Mouse (Mus musculus) urinary bladder, postnatal 4 days (tissue): Measurements from ENCODE around the gene Ctnna3.
"Not testable (repeated sequence)": the region's sequence is repeated elsewhere in the genome, so short reads cannot be mapped to it uniquely, and the experiment has no call there.

Source experiments
- DNase-seq, 2 experiments: peaks; one replicate each; pipeline ENCODE4 v3.0.0; 2021 to 2022; ENCODE audit warnings: low spot score in 2 of 2

Gene Ctnna3

DNA sequence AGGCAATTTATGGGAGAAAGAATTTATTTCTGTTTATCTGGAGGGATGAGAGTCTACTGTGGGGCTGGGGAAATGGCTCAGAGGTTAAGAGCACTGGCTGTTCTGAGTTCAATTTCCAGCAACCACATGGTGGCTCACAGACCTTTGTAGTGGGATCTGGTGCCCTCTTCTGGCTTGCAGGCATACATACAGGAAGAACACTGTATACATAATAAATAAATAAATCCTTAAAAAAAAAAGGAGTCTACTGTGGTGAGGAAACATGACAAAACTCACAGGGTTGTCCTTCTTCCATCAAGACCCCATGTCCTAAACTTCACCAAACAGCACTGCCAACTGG is 5.5 kb upstream of the Ctnna3 start:
- DNase-seq: no peak

DNA sequence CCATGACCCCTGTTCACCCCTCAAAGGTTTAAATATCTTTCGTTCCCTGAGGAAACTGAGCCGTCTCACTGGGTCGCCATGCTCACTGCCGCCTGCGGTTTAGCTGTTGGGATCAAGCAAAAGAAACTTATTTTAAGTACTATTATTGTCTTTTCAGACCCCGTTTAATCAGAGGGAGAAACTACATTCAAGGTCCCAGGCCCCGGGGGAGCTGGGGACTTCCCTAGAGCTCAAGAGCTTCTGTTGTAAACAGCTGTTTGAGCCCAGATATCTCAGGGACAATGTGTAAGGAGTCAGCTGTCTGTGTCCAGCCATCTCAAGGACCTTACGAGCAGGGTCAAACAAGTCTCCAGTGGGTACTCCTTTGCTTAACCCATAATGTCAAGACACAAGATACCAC is 2.8 kb upstream of the Ctnna3 start:
- no peak for DNase-seq

GRCm38 (mm10) chr10:63428243-63429022 is 1.5 kb upstream of the Ctnna3 start:
- no peak for DNase-seq

DNA sequence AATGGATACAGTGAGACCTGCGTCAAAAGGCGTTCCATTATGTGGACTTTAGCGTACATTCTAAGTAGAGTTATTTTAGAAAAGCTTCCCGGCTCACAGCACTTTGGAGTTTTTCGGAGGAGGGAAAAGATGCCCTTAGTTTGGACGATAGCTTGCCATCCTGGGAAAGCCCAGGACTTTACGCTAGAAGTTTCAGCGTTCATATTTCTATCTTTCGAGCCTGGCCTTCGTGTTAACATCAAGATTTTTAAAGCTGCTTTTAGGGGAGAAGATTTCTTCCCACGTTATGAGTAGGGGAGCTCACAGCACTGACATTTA is 916 bp upstream of the Ctnna3 start:
- DNase-seq: no peak

DNA sequence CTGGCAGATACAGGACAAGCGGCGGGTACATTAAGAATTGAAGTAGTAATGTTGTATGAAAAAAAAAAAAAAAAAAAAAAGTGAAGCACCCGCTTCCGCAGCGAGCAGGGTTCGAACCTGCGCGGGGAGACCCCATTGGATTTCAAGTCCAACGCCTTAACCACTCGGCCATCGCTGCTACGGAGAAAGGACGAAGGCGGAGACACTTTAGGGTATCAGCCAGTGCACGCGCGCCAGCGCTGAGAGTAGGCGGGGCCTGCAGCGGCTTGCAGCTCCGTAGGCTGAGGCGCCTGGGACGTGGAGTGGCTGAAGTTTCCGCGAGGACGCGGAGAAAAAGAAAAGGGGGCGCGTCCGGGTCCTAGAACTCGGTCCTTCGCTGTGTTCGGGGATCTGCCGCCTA is 518 bp upstream of the Ctnna3 start:
- peak; percentile 100 for DNase-seq

DNA sequence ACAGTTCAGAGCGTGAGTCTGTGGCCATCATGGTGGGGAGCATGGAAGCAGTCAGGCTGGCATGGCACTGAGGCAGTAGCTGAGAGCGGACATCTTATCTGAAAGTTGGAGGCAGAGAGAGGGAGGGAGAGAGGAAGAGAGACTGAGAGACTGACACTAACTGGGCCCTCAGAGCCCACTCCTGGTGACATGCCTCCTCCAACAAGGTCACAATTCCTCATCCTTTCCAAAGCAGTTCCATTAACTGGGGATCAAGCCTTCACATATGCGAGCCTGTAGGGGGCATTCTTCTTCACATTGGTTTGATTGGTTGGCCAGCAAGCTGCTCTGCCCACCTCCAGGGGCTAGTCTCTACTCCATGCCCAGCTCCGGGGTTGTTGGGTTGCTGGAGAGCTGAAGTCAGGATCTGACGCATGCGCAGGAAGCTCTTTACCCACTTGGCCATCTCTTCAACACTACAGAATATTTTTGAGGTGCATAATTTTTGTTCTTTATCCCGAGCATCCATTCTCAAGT is 1.4 kb downstream of the Ctnna3 start:
- DNase-seq: no peak

DNA sequence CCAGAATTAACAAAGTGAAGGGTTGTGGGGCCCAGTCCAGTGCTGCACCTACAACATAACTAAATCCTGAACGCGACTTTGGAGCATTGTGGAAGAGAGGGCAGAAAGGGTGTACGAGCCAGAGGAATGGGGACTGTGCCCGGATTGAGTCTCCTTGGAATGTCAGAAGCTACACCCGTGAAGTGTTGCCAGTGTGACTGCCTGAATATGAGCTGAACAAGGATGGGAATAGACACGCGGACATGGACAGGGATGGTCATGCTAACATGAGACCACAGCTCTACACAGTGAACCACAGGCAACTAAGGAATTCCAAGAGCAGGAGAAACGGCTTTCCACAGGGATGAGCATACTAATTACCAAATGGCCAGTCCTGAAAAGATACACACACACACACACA is 2.2 kb downstream of the Ctnna3 start:
- DNase-seq: no peak

- no peak for DNase-seq
Measured at GRCm38 (mm10) chr10:63432887-63433286, 3.0 kb downstream of the Ctnna3 start.

DNA sequence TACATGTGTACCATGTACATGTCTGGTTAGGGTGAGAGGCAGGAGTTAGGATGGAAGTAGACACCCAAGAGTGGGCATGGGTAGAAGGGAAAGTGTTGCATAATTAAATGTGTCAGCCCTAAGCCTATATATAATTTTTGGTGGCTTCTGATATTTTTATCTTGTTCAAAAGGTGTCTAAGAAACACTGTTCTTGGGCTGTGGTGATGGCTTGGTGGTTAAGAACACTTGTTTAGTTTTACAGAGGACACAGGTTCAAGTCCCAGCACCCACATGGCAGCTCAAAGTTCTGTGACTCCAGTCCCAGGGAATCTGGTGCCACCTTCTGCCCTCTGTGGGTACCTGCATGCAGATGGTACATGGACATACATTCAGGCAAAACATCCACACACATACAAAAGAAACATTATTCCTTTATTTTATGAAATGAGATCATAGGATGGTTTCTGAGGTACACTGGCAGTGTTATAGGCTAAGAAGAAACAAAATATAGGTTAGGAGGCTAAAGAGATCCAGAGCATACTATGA is 8.9 kb downstream of the Ctnna3 start:
- DNase-seq: no peak

- no peak for DNase-seq
Measured at GRCm38 (mm10) chr10:63439694-63440228, 9.9 kb downstream of the Ctnna3 start.

- not testable (repeated sequence) for DNase-seq
Measured at GRCm38 (mm10) chr10:63444602-63445387, 14.9 kb downstream of the Ctnna3 start.

DNA sequence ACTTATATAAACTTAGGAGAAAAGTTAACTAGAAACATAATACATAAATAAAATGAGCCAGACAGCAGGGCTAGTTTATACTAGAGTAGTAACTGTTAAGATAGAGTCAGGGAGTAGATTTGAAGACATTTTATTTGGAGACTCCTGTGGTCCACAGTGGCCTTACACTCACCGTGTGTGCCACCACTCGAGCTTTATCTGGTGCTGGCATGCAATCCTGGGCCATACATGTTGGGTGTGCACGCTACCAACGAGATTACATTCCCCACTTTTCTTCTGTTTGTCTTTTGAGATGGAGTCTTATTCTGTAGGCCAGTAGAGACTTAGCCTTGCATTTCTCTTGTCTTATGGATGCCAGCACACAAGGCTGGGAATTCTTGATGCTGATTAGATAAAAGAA is 24.0 kb downstream of the Ctnna3 start:
- no peak for DNase-seq

GRCm38 (mm10) chr10:63455110-63455878 is 25.4 kb downstream of the Ctnna3 start:
- DNase-seq: no peak

- DNase-seq: no peak
Measured at GRCm38 (mm10) chr10:63457292-63458128, 27.6 kb downstream of the Ctnna3 start.

DNA sequence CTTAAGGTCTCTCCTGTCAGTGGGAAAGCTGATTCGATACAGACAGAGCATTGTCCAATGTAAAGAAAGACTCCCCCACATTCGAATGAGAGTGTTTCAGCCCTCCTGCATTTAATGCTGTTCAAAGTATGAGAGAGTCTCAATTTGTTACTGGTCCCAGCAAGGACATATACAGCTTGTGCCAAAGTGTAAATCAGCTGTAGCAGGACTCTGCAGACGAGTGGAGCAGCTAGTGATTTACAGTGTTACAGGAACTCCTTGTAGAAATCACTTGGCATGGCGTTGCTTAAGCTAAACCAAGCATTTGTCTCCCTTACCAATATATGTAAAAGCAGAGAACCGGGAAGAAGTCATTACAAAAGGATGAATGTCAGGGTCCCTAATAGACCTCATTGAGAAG is 31.0 kb downstream of the Ctnna3 start:
- DNase-seq: no peak

- no peak for DNase-seq
Measured at GRCm38 (mm10) chr10:63472473-63472872, 42.6 kb downstream of the Ctnna3 start.

DNA sequence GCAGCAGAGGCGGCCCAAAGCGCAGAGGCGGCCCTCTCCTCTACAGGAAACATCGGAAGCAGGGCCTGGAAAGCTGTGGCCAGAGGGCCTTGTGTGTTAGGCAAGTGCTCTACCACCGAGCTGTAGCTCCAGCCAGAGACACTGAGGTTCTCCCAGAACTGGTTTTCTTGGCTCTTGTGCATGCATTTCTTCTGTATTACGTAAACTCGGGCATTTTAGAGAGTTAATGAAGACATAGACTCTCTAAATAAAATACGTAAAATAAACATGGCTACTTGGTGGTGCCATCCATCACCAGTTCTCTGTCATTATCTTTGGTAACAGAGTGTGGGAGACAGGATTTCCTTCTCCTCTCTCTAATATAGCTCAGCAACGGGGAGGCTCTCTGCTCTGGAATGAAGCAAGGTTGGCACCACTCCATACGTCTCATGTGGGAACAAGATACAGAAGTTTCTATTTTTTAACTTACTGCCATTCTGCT is 46.3 kb downstream of the Ctnna3 start:
- no peak for DNase-seq

- no peak for DNase-seq
Measured at GRCm38 (mm10) chr10:63478946-63479345, 49.0 kb downstream of the Ctnna3 start.

DNA sequence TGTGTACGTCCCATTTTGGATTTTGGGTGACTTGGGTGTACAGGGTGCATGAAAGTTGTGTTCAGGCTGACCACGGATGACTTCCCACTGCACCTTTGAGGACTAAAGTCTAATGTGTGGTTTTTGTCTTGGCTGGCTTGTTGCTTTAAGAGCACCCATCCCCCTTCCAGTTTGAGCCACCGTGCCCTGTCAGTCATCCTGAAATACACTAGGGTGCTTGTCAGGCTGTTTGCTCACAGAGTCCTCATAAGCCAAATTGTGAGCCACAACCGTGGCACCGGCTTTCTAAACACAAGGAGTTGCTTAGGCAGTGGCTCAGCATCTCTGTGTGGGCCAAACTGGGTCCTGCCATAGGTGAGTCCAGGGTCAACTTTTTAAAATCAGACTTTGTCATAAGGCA is 50.2 kb downstream of the Ctnna3 start:
- DNase-seq: no peak

DNA sequence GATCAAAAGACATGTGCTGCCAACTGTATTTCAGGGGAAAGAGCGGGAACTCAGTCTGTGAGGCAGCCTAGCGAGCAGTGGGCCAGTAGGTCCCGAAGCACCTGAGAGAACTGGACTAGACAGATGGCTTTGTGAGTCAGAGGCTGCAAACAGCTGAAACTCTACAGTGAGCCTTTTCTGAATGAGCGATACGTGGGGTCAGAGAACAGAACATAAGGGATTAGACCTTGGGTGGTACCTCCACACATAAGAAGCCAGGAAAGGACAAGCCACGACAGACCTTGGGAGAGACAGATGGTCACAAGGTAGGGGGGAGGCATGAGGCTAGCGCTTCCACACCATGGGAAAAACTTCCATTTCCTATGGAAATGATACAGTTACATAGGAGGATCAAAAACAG is 58.4 kb downstream of the Ctnna3 start:
- no peak for DNase-seq

- DNase-seq: no peak
Measured at GRCm38 (mm10) chr10:63523956-63524355, 94.1 kb downstream of the Ctnna3 start.
